Mouse (Mus musculus) midbrain, embryonic 13.5 days (tissue): ENCODE data around the gene Nup88. TPM values are rescaled to one million over a fixed set of nuclear protein-coding genes. Genes with fewer than 3 reads are reported as not detected.

Experiments used
- ATAC-seq: fragments of 200-750 bp; cut with Nextera tagmentation; 2 replicates; pipeline ENCODE4 v1.8.0; 2017; ENCODE audit warnings: mild to moderate bottlenecking, moderate TSS enrichment, moderate library complexity
- H3K27ac ChIP-seq: fragments of 300-500 bp; sonication (generic); 2 replicates; pipeline ENCODE4 v1.5.1; 2015; ENCODE audit warnings: inconsistent platforms, mild to moderate bottlenecking, moderate library complexity
- H3K27me3 ChIP-seq: fragments of 300-500 bp; sonication (generic); 2 replicates; pipeline ENCODE4 v1.6.1; 2015; ENCODE audit warnings: mild to moderate bottlenecking, inconsistent platforms
- H3K36me3 ChIP-seq: fragments of 300-500 bp; sonication (generic); 2 replicates; pipeline ENCODE4 v1.6.1; 2015; ENCODE audit warnings: mild to moderate bottlenecking, inconsistent platforms
- H3K4me1 ChIP-seq: fragments of 300-500 bp; sonication (generic); replicated peaks from 2 replicates; pipeline ENCODE4 v1.6.1; 2015; ENCODE audit warnings: inconsistent platforms
- H3K4me2 ChIP-seq: fragments of 300-500 bp; sonication (generic); replicated peaks from 2 replicates; pipeline ENCODE4 v1.6.1; 2015; ENCODE audit warnings: moderate library complexity, mild to moderate bottlenecking, inconsistent platforms
- H3K4me3 ChIP-seq: fragments of 300-500 bp; sonication (generic); replicated peaks from 2 replicates; pipeline ENCODE4 v1.5.1; 2015; ENCODE audit warnings: mild to moderate bottlenecking, inconsistent platforms
- H3K9ac ChIP-seq: fragments of 300-500 bp; sonication (generic); replicated peaks from 2 replicates; pipeline ENCODE4 v1.6.1; 2015; ENCODE audit warnings: mild to moderate bottlenecking, inconsistent platforms
- H3K9me3 ChIP-seq: fragments of 300-500 bp; sonication (generic); 2 replicates; pipeline ENCODE4 v1.6.1; 2016; ENCODE audit warnings: mild to moderate bottlenecking, inconsistent platforms
- WGBS: fragments of 180-500 bp; shearing (Covaris S2); methylation state at CpG from one replicate; pipeline ENCODE4 v1.1.7; 2015; 5-methylcytosine and 5-hydroxymethylcytosine counted together
- polyA plus RNA-seq: library from polyadenylated mRNA; unstranded; fragments of >200 nt; fragmentation: Nextera tagmentation; extraction: Ambion mirVana; gene quantifications from 2 replicates; pipeline ENCODE4 v1.2.1, GENCODE M21; 2015

The Nup88 gene
- polyA plus RNA-seq, 1 experiment from 2014 or later = 143 TPM

GRCm38 (mm10) chr11:70960786-70961554 lies 8.8 kb downstream of the Nup88 start:
- Histone ChIP-seq H3K27me3 (no peaks in the 10 kb centered on the region), H3K4me2 (no peak overlapping the region), H3K9me3 (no peaks in the 10 kb centered on the region), H3K9ac (no peak overlapping the region), H3K4me3 (no peak overlapping the region), H3K27ac (no peak overlapping the region), H3K36me3 (peaks cover 91% of the 10 kb centered on the region), H3K4me1 (no peaks in the 10 kb centered on the region)
- 89% methylated on average over 5 of the region's 5 CpGs for WGBS
- no peak for ATAC-seq

DNA sequence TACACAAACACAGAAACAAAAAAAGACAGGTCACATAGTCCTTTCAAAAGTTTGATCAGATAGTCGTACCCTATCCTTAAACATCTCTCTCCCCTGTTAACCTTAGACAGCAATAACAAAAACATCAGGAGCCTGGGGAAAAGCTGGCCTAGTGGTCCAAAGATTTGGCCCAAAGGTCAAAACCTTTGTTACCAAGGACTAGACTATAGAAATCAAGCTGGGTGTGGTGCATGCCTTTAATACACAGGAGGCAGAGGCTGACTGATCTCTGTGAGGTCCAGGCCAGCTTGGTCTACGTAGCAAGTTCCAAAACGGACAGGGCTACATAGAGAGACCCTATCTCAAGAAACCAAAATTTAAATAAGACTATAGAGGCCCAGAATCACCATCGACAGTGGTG lies 15.1 kb downstream of the Nup88 start:
- ATAC-seq = no peak
- Histone ChIP-seq H3K4me3 (no peak overlapping the region), H3K27ac (no peak overlapping the region), H3K27me3 (no peaks in the 10 kb centered on the region), H3K4me2 (no peak overlapping the region), H3K9ac (no peak overlapping the region), H3K36me3 (peaks cover 93% of the 10 kb centered on the region), H3K9me3 (no peaks in the 10 kb centered on the region), H3K4me1 (no peaks in the 10 kb centered on the region)
- 92% methylated on average over 4 of the region's 4 CpGs for WGBS

GRCm38 (mm10) chr11:70944935-70945817 lies 24.6 kb downstream of the Nup88 start:
- 93% methylated on average over 4 of the region's 4 CpGs for WGBS

DNA sequence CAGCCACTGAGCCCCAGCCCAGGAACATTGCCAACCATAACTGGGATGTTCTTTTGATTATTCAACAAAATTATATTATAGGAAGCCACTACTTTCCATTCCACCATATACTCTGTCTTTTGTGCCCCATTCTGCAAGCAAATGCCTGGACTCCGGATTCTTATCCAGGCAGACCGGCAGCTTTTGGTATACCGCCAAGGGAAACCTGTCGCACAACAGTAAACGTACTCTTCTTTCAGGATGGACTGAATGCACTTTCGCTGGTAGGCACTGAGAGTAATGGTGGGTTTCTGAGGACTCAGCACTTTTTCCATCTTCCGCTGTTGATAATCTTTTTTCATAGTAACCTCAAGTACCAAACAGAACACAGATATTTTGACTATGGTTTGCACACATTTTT lies 26.1 kb downstream of the Nup88 start:
- Histone ChIP-seq H3K4me2 (no peak overlapping the region), H3K4me3 (no peak overlapping the region), H3K27ac (no peak overlapping the region), H3K4me1 (no peaks in the 10 kb centered on the region), H3K9ac (no peak overlapping the region), H3K9me3 (no peaks in the 10 kb centered on the region), H3K36me3 (peaks cover 92% of the 10 kb centered on the region), H3K27me3 (no peaks in the 10 kb centered on the region)
- 93% methylated on average over 7 of the region's 7 CpGs for WGBS
- ATAC-seq = no peak

More at GRCm38 (mm10) chr11:70944935-70945817, 24.6 kb downstream of the Nup88 start:
- H3K4me2 ChIP-seq = no peak overlapping the region
- no peaks in the 10 kb centered on the region for H3K4me1 ChIP-seq
- no peaks in the 10 kb centered on the region for H3K27me3 ChIP-seq
- no peaks in the 10 kb centered on the region for H3K9me3 ChIP-seq
- H3K27ac ChIP-seq = no peak overlapping the region
- no peak overlapping the region for H3K4me3 ChIP-seq
- ATAC-seq = no peak
- peaks cover 92% of the 10 kb centered on the region for H3K36me3 ChIP-seq
- H3K9ac ChIP-seq = no peak overlapping the region

DNA sequence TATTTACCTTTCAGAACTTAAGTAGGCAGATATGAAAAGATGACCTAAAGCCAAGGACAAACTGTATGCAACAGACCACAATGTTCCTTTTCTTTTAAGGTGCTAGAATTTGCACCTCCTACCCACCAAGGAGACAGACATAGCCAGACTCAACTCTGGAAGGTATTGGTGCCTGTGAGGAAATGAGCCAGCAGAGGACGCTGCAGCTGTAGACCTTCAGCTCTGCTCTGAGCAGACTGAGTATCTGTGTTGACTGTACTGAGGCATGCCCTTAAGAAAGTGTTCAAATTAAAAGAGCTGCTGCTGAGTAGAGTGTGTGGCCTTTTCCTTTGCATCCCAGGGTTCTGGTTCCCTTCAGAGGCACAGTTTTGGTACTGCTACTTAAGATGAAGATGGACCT lies 27.2 kb downstream of the Nup88 start:
- Histone ChIP-seq H3K36me3 (peaks cover 93% of the 10 kb centered on the region), H3K4me3 (no peak overlapping the region), H3K4me2 (no peak overlapping the region), H3K4me1 (no peaks in the 10 kb centered on the region), H3K27ac (no peak overlapping the region), H3K27me3 (no peaks in the 10 kb centered on the region), H3K9me3 (no peaks in the 10 kb centered on the region), H3K9ac (no peak overlapping the region)
- ATAC-seq = no peak
- 79% methylated on average over 1 of the region's 1 CpGs for WGBS

DNA sequence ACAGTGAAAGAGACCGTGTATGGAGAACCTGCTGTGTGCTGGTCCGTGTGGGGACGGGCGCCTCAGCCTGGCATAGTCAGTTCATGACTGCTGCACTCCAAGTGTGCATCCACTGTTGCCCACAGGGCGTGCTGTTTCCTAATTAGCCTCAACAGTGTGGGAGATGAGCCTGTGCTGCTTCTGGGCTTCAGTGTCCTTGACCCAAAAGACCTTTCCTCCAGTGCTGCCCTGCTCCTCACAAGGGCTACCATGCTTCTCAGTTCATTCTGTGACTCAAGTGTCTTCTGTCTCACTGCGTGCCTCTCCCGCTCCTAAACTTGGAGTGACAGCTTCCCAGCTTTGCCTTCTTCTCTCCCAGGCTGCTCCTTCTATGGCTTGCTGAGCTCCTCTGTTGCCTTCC lies 34.5 kb downstream of the Nup88 start:
- no peak for ATAC-seq
- 90% methylated on average over 7 of the region's 7 CpGs for WGBS
- H3K36me3 ChIP-seq = peaks cover 78% of the 10 kb centered on the region

DNA sequence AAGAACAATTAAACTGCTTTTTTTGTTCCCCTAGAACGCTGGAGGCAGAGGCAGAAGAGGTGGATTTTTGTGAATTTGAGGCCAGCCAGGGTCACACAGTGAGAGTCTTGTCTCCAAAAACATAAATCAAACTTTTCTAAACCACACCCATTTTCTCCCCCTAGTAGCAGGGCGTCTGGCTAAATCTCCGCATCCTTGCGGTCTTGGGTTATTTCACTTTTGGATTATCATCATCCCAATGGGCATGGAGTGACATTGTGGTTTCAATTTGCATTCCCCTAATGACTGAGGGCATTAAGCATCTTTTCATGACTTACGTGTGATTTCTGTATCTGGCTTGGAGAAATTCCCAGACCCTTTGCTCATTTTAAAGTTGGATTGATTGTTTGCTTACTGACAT lies 38.3 kb downstream of the Nup88 start:
- 92% methylated on average over 5 of the region's 5 CpGs for WGBS
- H3K36me3 ChIP-seq = peaks cover 65% of the 10 kb centered on the region
- H3K27ac ChIP-seq = no peak overlapping the region
- ATAC-seq = no peak
- no peak overlapping the region for H3K4me2 ChIP-seq
- H3K9ac ChIP-seq = no peak overlapping the region
- no peaks in the 10 kb centered on the region for H3K9me3 ChIP-seq
- H3K4me1 ChIP-seq = no peaks in the 10 kb centered on the region
- H3K4me3 ChIP-seq = no peak overlapping the region
- no peaks in the 10 kb centered on the region for H3K27me3 ChIP-seq

More for the DNA sequence above, 34.5 kb downstream of the Nup88 start:
- Histone ChIP-seq H3K9ac (no peak overlapping the region), H3K4me3 (no peak overlapping the region), H3K4me1 (no peaks in the 10 kb centered on the region), H3K27me3 (no peaks in the 10 kb centered on the region), H3K27ac (no peak overlapping the region), H3K4me2 (no peak overlapping the region), H3K9me3 (no peaks in the 10 kb centered on the region)

GRCm38 (mm10) chr11:70919524-70919923 lies 50.2 kb downstream of the Nup88 start:
- no peak for ATAC-seq
- 99% methylated on average over 4 of the region's 4 CpGs for WGBS

DNA sequence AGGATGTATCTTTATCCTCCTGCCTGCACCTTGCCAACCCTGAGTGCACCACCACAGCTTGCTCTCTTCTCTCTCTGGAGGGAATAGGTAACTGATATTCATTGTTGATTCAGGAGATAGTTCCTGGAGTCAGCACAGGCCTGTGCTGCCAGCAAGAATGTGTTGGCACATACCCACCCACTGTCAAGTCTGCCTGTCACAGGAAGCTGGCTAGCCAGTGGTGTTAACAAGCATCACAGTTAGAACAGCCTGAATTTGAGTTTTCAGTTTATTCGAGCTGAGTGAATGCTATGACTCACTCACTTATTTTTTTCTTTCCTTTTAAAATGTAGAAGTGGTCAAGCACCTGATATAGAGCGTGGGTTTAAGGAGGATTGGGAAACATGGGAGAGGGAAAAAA lies 51.9 kb downstream of the Nup88 start:
- Histone ChIP-seq H3K4me2 (no peak overlapping the region), H3K27ac (no peak overlapping the region), H3K27me3 (no peaks in the 10 kb centered on the region), H3K9ac (no peak overlapping the region), H3K4me1 (no peaks in the 10 kb centered on the region), H3K9me3 (no peaks in the 10 kb centered on the region), H3K36me3 (peaks cover 52% of the 10 kb centered on the region), H3K4me3 (no peak overlapping the region)
- ATAC-seq = no peak
- WGBS = 96% methylated on average over 2 of the region's 2 CpGs

More at GRCm38 (mm10) chr11:70919524-70919923, 50.2 kb downstream of the Nup88 start:
- H3K9me3 ChIP-seq = no peaks in the 10 kb centered on the region
- H3K4me2 ChIP-seq = no peak overlapping the region
- peaks cover 62% of the 10 kb centered on the region for H3K36me3 ChIP-seq
- H3K27ac ChIP-seq = no peak overlapping the region
- H3K4me3 ChIP-seq = no peak overlapping the region
- no peaks in the 10 kb centered on the region for H3K4me1 ChIP-seq
- H3K9ac ChIP-seq = no peak overlapping the region
- H3K27me3 ChIP-seq = no peaks in the 10 kb centered on the region

- no peak overlapping the region for H3K27ac ChIP-seq
- no peaks in the 10 kb centered on the region for H3K4me1 ChIP-seq
- H3K9me3 ChIP-seq = no peaks in the 10 kb centered on the region
- H3K4me3 ChIP-seq = no peak overlapping the region
- peaks cover 49% of the 10 kb centered on the region for H3K36me3 ChIP-seq
- no peak overlapping the region for H3K4me2 ChIP-seq
- 91% methylated on average over 1 of the region's 1 CpGs for WGBS
- H3K9ac ChIP-seq = no peak overlapping the region
- ATAC-seq = no peak
- no peaks in the 10 kb centered on the region for H3K27me3 ChIP-seq
These were observed 57.9 kb downstream of the Nup88 start for GRCm38 (mm10) chr11:70911920-70912319.

- Histone ChIP-seq H3K27me3 (no peaks in the 10 kb centered on the region), H3K4me2 (no peak overlapping the region), H3K4me3 (no peak overlapping the region), H3K9ac (no peak overlapping the region), H3K27ac (no peak overlapping the region), H3K9me3 (no peaks in the 10 kb centered on the region), H3K36me3 (peaks cover 50% of the 10 kb centered on the region), H3K4me1 (no peaks in the 10 kb centered on the region)
- WGBS = 92% methylated on average over 3 of the region's 3 CpGs
- ATAC-seq = no peak
These were observed 58.5 kb downstream of the Nup88 start for GRCm38 (mm10) chr11:70911323-70911722.

GRCm38 (mm10) chr11:70906681-70907080 lies 63.1 kb downstream of the Nup88 start:
- H3K4me3 ChIP-seq = no peak overlapping the region
- 94% methylated on average over 3 of the region's 3 CpGs for WGBS
- H3K9me3 ChIP-seq = no peaks in the 10 kb centered on the region
- H3K9ac ChIP-seq = no peak overlapping the region
- no peak overlapping the region for H3K4me2 ChIP-seq
- H3K27ac ChIP-seq = no peak overlapping the region
- ATAC-seq = no peak
- no peaks in the 10 kb centered on the region for H3K4me1 ChIP-seq
- H3K27me3 ChIP-seq = no peaks in the 10 kb centered on the region
- peaks cover 45% of the 10 kb centered on the region for H3K36me3 ChIP-seq
